Mouse (Mus musculus): ENCODE data around the gene Zmym5.
"Not testable (repeated sequence)": the region's sequence is repeated elsewhere in the genome, so short reads cannot be mapped to it uniquely, and the experiment has no call there.

Gene Zmym5

DNA sequence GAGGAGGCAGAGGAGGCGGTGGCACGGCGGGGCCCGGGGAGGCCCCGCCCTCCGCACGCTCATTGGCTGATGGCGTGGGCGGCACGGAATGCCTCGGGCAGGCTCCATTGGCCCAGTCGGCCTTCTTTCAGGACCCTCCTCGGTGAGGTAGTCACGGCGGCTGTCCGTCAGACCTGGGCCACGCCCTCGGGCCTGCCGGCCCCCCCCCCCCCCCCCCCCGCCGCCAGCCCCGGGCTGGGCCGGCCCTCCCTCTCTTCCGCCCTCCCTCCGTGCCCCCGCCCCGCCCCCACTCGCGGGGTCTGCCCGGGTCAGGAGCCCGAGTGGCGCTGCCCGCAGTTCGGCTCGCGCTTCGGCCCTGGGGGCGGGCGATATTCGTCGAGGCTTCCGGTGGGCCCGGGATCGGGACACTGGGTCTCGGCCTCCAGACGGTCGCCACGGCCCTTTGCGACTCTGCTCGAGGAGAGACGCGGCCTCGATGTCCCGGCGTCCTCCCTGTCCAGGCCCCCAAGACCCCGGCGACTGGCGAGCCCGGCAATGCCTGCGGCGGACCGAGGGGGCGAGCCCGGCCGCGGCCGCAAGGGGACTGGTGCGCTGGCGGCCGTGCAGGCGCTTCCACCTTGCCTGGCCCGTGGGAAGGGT lies at the start of gene Zmym5:
Gene Zmym5 (minus strand): TSS at position 16 of the 639 bp plus-strand sequence.
- DNase-seq (ENCODE audit: low spot score): peak; percentile 90

DNA sequence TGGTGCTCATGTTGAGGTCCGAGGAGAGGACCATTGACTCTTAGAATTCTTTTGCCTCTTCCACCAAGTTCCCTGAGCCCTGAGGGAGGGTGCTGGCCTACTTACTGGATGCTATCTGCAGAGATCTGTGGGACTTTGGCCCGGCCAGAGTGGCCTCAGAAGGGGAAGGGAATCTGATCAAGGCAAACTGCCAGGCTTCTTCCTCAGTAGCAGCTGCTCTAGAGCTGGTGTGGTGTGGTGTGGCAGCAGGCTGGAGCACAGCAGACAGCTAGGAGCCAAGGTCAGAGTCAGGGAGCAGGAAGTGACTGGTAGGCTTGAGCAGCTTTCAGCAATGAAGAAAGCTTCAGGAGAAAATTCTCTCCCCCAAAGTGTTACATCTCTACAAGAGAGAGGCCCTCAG lies 38.2 kb upstream of the Zmym5 start:
- DNase-seq (ENCODE audit: low spot score): no peak

DNA sequence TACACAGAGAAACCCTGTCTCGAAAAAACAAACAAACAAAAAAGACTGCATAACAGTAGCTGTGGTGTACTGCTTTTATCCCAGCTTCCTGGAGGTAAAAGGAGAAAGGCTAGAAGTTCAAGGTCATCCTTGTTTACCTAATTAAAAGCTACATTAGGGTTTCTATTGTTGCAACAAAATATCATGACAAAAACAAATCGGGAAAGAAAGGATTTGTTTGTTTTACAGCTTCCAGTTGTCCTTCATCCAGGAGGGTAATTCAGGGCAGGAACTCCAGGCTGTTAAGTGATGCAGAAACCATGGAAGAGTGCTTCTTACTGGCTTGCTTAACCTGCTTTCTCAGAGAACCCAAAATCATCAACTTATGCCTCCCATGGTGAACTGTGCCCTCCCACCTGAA lies 36.8 kb upstream of the Zmym5 start:
- DNase-seq (ENCODE audit: low spot score): no peak

DNA sequence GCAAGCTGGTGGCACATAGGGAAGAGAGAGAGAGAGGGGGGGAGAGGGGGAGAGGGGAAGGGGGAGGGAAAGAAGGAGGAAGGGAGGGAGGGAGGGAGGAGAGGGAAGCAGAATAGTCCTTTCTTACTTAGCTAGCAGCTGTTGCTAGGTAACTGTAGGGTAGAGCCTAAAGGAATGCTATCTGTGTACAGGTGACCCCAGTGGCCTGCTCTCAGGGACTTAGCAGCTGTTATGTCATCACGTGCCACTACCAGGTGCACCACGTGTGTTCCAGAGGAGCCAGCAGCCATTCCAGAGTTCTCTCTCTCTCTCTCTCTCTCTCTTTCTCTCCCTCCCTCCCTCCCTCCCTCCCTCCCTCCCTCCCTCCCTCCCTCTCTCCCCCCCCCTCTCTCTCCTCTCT lies 33.0 kb upstream of the Zmym5 start:
- no peak for DNase-seq (ENCODE audit: low spot score)

DNA sequence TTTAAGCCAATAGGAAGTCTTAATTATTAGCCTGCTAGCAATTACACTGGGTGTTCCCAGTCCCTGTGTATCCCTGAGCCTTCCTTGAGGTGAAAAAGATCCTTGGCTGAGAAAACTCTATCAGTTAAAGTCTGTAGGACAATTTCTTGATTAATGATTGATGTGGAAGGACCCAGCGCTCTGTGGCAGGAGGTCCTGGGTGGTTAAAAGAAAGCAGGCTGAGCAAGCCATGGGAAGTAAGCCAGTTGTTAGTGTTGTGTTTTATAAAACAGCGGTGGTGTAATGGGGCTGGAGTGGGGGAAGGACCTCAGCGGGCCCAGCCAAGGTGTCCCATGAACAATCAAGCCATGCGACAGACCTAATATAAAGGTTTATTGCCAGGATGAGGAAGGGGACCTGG lies 32.5 kb upstream of the Zmym5 start:
- no peak for DNase-seq (ENCODE audit: low spot score)

DNA sequence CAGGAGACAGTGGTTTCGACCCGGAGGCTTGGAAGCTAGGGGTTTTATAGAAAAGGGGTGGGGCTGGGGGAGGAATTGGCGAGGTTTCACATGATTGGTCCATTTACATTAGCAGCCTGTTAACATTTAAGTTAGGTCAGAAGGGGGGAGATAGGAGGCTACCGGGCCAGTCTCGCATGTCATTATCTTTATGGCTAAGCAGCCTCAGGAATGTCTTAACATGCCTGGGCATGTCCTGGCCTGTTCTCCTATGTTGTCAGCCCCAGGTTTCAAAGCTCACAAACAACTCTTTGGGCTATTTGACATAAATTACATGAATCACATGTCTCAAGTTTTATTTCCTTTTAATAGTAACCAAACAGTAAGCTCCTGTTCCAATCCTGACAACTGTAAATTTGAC lies 23.1 kb upstream of the Zmym5 start:
- not testable (repeated sequence) for DNase-seq (ENCODE audit: low spot score)

DNA sequence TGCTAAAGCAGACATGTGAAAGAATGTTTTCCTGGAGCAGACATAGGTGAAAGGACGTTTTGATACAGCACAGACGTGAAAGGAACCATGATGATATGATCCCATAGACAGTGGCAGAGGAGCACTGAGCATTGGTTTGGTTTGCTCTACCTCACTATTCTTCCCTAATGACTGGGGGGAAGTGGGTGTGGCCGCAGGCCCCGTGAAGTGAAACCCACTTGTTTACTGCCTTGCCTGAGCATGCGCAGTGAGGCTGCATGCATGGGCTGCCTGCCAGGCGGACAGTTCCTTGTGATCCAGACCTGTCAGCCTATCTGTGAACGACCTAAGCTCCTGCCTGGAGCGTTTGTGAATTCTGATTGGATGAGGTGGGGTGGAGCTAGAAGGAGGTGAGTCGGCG lies 21.7 kb upstream of the Zmym5 start:
- DNase-seq (ENCODE audit: low spot score): not testable (repeated sequence)

DNA sequence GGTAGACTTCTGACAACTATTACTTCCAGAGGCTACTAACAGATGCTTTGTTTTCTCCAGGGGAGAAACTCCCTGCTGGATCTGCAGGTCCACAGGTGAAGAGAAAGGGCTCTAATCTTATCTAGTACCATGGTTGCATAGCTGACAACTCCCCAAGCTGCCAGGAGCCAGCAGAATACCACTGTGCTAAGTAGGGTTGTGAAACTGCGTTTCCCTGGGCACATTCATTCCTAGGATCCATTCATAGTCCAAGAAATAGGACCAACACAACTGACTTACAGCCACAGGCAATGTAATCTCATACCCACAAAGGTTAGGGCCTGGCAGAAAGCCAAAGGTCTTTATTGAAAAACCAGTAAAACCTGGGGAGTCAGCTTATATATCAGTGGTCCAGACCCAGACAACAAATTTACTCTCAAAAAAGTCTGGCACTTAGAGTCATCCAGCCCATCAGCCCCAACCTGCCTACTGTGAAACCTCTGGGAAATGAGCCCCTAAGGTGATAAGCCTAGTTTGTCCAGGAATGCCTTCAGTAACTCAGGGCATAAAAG lies 21.1 kb upstream of the Zmym5 start:
- no peak for DNase-seq (ENCODE audit: low spot score)

DNA sequence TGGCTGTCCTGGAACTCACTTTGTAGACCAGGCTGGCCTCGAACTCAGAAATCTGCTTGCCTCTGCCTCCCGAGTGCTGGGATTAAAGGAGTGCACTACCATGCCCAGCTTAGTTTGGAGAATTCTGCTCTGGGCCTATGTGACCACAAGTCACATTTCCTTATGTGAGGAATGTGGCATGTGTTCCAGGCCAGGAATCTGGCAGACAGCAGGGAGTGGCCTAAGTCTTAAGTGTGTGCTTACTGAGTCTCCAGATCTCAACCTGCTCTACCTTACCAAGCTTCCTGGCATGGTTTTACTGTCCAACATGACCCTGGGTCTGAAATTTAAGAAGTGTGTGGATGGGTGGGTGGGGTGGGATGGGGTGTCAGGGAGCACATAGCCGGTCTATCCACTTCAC lies 20.6 kb upstream of the Zmym5 start:
- DNase-seq (ENCODE audit: low spot score): no peak

DNA sequence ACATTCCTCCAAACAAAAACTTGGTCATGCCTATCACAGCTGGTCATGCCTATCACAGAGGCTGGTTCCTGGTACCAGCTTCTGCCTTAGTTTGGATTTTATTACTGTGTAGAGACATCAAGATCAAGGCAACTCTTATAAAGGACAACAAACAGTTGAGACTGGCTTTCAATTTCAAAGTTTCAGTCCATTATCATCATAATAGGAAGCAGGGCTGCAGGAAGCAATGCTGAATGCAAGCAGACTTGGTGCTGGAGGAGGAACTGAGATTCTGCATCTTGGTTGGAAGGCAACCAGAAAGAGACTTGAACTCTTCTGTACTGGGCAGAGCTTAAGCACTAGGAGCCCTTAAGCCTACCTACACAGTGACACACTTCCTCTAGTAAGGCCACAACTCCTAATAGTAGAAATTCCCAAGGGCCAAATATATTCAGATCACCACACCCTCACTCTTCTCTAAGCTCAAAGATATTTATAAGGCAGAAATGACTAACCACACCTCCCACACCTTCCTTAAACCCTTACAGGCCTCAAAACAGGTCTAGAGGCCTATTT lies 19.1 kb upstream of the Zmym5 start:
- no peak for DNase-seq (ENCODE audit: low spot score)

DNA sequence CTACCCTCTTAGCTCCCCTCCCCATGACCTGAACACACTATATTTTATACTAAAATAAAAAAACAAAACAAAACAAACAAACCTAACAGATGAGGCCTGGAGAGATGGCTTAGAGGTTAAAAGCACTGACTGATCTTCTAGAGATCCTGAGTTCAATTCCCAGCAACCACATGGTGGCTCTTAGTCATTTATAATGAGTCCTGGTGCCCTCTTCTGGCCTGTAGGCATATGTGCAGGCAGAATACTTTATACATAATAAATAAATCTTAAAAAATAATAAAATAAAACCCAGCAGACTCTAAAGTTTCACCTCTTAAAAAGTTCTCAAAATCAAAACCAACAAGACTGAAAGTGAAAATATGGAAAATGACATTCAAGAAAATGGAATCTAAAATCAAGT lies 13.0 kb upstream of the Zmym5 start:
- DNase-seq (ENCODE audit: low spot score): no peak

DNA sequence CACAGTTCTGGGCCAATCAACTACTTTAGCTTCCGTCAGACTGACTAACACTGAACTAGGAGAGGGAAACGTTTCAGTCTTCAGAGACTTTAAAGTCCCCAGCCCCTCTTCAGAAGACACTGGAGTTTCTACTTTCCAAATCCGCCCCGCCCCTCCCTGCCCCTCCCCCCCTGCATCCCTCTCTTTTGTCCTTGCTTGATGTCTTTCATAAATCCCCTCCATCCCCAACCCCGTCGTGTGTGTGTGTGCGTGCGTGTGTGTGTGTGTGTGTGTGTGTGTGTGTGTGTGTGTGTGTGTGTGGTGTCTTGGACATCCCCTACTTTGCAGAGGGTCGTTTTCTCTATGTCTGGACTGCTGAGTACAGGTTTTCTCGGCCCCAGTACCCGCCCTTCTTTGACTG lies 6.1 kb upstream of the Zmym5 start:
- no peak for DNase-seq (ENCODE audit: low spot score)

DNA sequence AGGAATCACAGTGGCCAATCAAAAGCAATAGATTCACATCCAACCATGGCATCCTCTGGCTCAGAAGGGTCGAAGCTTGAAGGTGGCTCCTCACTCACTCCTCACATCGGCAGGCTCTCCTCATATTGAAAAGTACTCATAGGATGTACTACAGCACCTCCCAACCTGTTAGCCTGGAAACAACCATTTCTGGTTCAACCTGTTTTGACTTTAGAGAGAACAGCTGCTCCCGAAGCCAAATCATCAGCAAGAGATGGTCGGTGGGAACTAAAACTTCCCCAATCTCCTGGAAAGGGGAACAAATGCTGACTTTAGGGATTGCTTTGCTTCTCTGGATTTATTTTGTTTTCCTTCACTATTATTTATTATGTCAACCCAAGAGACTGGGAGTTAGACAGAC lies 5.6 kb upstream of the Zmym5 start:
- no peak for DNase-seq (ENCODE audit: low spot score)

DNA sequence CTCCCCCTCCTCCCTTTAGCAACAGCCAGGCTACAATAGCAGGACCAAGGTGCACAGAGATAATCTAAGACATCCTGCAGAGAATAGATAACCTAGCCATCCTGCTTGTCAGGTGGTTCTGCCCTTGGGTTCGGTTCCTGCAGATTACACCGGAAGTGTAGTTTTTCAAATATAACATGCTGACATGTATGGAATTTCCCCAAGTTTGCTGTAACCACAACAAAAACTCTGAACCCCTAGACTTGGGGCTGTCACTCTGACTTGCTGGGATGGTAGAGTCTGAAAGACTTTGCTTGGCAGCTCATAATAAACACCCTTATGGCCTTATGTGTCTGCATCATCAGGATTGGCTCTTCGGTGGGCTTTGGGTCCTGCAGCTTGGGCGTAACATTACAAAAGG lies 5.0 kb upstream of the Zmym5 start:
- no peak for DNase-seq (ENCODE audit: low spot score)

DNA sequence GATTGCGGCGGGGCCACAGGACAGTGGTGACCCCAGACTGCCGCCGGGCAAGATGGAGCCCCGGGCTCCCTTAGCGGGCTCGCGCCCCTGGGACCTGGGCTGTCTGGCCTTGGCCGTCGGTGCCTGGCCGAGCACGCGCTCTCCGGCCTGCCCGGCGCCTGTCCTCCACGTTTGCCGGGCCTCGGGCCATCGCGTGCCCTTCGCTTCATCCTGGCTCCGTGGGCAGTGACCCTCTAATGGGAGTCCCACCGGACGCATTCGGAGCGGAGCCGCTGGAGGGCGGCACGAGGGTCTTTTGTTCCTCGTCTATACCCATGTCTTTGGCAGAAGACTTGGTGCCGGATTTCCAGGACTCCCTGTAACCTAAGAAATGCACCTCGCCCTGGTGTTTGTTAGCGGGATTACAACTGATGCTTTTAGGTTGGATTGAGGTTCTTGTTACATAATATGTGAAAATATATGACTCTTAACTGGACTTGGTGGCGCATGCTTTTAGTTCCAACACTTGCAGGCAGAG lies 1.1 kb upstream of the Zmym5 start:
- peak; percentile 93 for DNase-seq (ENCODE audit: low spot score)

DNA sequence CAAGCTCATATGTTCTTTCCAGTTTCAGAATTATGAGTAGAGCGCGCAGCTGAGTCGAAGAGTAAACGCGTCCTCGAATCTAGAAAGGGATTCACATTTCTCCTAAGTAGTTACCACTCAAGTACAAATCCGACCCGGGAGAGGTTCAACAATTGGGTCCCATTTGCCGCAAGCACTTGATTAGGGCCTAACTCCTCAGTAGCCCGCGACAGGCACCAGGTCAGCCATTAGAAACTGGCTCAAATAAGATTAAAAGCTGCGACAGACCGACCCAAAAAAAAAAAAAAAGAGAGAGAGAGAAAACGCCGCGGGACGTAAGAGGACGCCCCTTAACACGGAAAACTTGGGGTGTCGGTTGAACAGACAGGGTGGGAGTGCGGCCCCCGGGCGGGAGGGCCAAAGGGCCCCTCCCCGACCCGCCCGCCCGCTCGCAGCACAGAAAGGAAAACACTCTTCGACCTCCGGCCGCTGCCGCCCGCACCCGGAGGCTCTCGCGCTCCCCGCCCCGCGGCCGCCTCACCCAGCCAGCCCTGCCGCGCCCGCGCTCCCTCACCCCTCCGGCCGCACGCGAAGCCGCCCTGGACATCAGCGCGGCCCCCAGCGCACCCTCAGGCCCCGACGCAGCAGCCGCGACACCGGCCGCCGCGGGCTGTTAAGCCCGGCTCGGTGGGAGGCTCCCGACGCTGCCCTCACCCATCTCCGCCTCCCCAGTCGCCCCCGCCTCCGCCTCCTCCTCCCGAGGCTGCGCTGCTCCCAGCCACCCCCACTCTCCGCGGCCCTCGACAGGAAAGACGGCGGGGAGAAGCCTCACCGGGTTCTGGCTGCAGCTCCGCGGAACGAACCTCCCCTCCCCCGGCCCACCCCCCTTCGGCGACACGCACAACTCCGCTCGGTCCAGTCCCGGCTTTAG lies 480 bp downstream of the Zmym5 start:
- DNase-seq (ENCODE audit: low spot score): peak; percentile 48

DNA sequence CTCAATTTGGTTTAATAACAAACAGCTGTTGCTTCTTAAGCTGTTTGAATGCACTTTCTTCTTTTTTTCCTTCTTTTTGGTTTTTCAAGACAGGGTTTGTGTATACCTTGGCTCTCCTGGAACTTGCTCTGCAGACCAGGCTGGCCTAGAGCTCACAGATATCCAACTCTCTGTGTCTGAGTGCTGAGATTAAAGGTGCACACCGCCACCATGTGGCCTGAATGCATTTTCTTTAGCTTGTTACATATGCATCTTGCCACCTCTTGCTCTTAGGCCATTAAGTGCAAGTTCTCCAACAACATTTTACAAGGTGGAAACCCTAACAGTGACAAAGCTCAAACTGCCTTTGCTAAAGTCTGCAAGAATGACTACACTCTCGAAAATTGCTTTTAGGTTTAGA lies 18.3 kb downstream of the Zmym5 start:
- DNase-seq (ENCODE audit: low spot score): peak; percentile 63

DNA sequence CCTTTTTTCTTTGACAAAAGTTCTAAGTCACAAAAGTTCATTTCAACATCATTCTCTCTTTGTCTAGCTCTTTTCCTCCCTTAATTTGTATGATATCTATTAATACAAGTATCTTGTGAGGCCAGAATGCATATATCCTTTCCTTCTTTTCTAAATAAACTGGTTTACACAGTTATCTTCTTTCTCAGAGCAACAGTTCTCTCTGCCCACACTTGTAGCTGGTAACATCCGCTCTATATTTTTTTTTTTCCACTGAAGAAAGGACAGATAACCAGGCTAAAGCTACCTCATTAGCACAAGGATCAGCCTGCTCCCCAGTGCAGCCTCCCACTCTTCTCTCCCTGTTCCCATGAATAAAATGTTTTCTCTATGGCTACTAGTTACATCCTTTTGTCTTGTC lies 26.9 kb downstream of the Zmym5 start:
- no peak for DNase-seq (ENCODE audit: low spot score)

DNA sequence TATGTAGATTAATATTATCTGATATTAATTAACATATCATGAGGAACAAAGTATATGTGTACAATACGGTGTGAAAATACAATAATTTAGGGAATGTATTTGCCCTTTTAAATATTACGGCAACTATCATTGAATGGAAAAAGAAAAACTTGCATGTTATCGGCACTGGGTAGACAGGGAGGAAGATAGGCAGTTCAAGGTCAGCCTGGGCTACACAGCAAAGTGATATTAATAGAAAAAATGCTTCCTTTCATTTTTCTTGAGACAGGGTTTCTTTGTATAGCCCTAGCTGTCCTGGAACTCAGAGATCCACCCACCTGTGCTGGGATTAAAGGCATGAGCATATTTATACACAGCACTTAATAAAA lies 32.6 kb downstream of the Zmym5 start:
- no peak for DNase-seq (ENCODE audit: low spot score)

DNA sequence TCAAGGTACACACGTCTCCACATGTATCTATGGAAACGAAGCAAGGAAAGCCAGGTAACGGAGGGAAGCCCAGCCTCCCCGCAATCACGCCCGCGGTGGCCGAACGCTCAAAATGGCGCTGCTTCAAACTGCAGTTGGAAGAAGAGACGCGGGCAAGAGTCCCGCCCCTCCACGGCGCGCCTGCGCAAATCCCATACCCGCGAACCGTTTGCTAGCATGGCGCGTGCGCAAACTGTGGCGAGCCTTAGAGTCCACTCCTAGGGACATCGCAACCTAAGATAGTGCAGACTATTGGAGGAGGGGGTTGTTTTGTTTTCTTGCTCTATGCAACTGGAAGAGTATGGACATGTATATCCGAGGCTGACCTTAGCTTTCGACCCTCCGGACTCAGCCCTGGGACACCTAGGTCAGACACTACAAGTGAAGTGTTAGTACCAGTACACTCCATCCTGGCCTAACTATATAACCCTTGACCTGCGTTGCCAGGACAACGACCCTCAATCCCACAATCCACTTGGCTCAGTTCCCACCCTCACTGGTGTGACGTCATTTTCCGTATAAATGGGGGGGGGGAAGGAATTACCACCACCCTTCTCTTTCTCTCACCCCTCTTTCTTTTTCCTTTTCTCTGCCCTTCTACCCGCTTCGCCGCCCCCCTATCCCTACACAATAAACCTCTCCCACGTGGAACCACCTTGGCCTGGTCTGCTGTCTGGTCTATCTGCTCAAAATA lies 33.1 kb downstream of the Zmym5 start, which contains the start of gene Pspc1:
Gene Pspc1 (minus strand): TSS at position 117 of the 733 bp plus-strand sequence.
- DNase-seq (ENCODE audit: low spot score): peak; percentile 98

DNA sequence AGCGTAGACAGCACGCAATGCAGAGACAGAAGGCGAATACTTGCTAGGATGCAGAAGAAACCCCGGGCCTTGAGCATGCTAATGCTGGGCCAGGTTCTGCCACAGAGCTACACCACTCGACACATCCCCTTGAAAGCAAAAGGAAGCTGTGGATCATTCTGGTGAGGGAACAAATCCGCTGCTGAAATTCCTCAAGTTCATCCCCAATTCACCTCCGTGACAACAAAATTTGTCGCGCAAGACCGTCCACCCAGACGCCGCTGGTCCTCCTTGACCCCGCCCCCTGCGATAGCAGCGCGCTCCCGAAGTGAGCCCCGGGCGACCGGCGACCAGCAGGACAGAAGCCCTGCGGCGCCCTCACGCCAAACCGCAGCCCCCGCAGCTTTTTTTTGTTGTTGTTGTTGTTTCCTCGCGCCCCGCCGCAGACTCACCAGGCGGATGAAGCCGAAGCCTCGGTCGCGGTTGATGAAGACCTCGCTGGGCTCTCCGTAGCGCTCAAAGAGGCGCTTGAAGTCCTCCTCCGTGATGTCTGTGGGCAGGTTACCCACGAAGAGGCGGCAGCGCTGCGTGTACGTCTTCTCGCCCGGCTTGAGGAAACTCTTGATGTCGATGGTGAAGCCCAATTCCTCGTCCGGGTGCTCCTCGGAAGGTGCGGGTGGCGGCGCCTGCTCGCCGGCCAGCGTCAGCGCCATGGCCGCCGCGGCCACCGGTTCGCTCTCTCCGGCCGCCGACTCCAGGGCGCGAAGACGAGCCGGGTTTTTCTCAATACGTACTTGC lies 34.0 kb downstream of the Zmym5 start:
- DNase-seq (ENCODE audit: low spot score): peak; percentile 73

Measured in MN1 (cell line).